Comparison of ENCODE assay signal across 7 mouse cellular contexts in the genomic region with DNA sequence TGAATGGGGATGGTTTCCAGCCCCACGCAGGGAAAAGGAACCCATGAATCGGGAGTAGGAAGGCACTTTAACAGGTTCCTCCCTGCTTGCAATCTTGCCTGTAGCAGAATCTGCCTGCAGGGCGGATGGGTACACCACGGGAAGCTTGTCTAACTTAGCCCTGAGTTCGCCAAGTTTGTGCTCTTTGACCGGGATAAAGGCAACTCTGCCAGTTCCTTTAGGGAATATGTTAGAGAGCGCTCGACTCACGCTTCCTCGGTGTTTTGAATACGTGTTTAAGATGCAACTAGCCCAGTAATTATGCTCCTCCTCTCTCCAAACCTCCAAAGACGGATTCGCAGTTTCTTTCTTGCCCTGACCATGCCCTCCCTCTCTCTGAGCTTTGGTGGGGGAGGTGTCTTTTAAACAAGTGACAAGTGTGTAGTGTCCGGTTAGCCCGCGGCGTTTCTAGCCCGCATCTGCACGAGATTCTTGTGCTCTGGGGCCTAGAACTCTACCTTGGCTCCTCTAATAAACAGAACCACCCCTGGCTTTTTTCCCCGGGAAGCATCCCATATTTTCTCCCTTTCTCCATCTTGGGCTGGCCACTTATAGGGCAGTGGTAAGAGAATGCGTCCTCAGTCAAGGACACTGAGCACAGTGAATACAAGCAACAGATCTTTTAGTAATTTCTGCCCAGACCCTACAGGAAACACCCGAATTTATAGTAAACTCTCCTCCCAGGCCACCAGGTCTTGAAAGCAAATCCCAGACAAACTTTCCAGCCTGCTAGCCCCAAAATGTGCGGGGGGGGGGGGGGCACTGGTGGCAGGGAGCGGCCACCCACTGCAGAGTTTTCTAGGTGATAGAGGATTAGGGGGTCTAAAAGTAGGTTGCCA. TPM values are rescaled to one million over a fixed set of nuclear protein-coding genes. Genes with fewer than 3 reads are reported as not detected.
DNase-seq lines count a peak whose midpoint lies in the region; ATAC-seq lines count a peak whose summit lies in the region.

No protein-coding gene starts in this region.

- H3K4me3 ChIP-seq in forebrain, embryonic 16.5 days (replicated peaks; ENCODE audit: low read length), result 0 out of 2 replicates have a peak overlapping the region, but pooled peaks have one; percentile 2
- H3K4me3 ChIP-seq in midbrain, embryonic 12.5 days, result peak overlapping the region; percentile 58; the same call in 1 of the 2 replicates

- H3K9ac ChIP-seq in forebrain, embryonic 16.5 days (replicated peaks; ENCODE audit: low read depth, low read length), result no peak overlapping the region
- H3K9ac ChIP-seq in midbrain, embryonic 12.5 days (replicated peaks), result no peak overlapping the region

- WGBS in forebrain, embryonic 16.5 days, result 7% methylated on average over 24 of the region's 24 CpGs
- WGBS in midbrain, embryonic 12.5 days, result 4% methylated on average over 24 of the region's 24 CpGs

- no peak overlapping the region for H3K4me2 ChIP-seq in forebrain, embryonic 16.5 days (ENCODE audit: low read length)
- peak overlapping the region; percentile 92 for H3K4me2 ChIP-seq in midbrain, embryonic 12.5 days (replicated peaks)

- no peaks in the 10 kb centered on the region for H3K9me3 ChIP-seq in forebrain, embryonic 16.5 days (ENCODE audit: control insufficient read depth, low read length)
- H3K9me3 ChIP-seq in midbrain, embryonic 12.5 days, result no peaks in the 10 kb centered on the region

- ATAC-seq in forebrain, embryonic 16.5 days, result no peak
- no peak for ATAC-seq in midbrain, embryonic 12.5 days (ENCODE audit: low FRiP score, low read depth)

- no peak overlapping the region for H3K27ac ChIP-seq in forebrain, embryonic 16.5 days (ENCODE audit: low read length)
- no peak overlapping the region for H3K27ac ChIP-seq in midbrain, embryonic 12.5 days (replicated peaks)

- H3K36me3 ChIP-seq in forebrain, embryonic 16.5 days (ENCODE audit: control insufficient read depth, insufficient read depth), result no peaks in the 10 kb centered on the region
- no peaks in the 10 kb centered on the region for H3K36me3 ChIP-seq in midbrain, embryonic 12.5 days

- peaks cover 37% of the 10 kb centered on the region for H3K4me1 ChIP-seq in forebrain, embryonic 16.5 days (replicated peaks; ENCODE audit: control insufficient read depth, insufficient read depth, low read length)
- H3K4me1 ChIP-seq in midbrain, embryonic 12.5 days, result peaks cover 38% of the 10 kb centered on the region

- peaks cover 72% of the 10 kb centered on the region for H3K27me3 ChIP-seq in forebrain, embryonic 16.5 days (replicated peaks; ENCODE audit: control insufficient read depth, insufficient read depth, low read length)
- peaks cover 99% of the 10 kb centered on the region for H3K27me3 ChIP-seq in midbrain, embryonic 12.5 days

- DNase-seq in 3134 (ENCODE audit: extremely low read depth, insufficient read length, low spot score), result peak; percentile 62
- DNase-seq in 3T3-L1 (ENCODE audit: low read depth, low spot score), result peak; percentile 54
- no peak for DNase-seq in right cerebral cortex, postnatal 25 days
- no peak for DNase-seq in adrenal gland, adult (ENCODE audit: inconsistent age in 2 of 2, low spot score in 1 of 2)
- no peak for DNase-seq in adrenal gland, postnatal 36 days

RNA-seq across cellular contexts. Expression of a gene that starts 1.4 kb away (rescaled TPM):
- 0.16 and 0.18 TPM in 2 replicates for polyA plus RNA-seq in forebrain, embryonic 16.5 days (2015; fragmentation: Nextera tagmentation; extraction: Ambion mirVana)
- polyA plus RNA-seq in midbrain, embryonic 12.5 days (2016; fragmentation: Nextera tagmentation; extraction: Ambion mirVana), result 0.22 and 0.35 TPM in 2 replicates
- total RNA-seq in adrenal gland, postnatal 36 days (2021), result under 1 TPM; 0.13 to 0.20 TPM

Comparison
In these comparisons a context has a peak if more than half of its experiments do, and no peak if none do; other contexts are left out.
1. DNase-seq: peak in 3134 (single experiment) and 3T3-L1 (single experiment); none in right cerebral cortex, postnatal 25 days (single experiment), adrenal gland, adult (0 of 2) and adrenal gland, postnatal 36 days (0 of 2).